Mouse (Mus musculus): ENCODE data around the gene 1110002E22Rik.

1110002E22Rik gene

GRCm38 (mm10) chr3:138065930-138066329 lies 1.1 kb downstream of the 1110002E22Rik start:
- DNase-seq = no peak

GRCm38 (mm10) chr3:138066348-138066856 lies 1.6 kb downstream of the 1110002E22Rik start:
- DNase-seq = no peak

GRCm38 (mm10) chr3:138067288-138067687 lies 2.4 kb downstream of the 1110002E22Rik start, which contains the start of gene Gm5105:
Gene Gm5105, minus strand, starts transcription at chr3:138067388.
- no peak for DNase-seq

GRCm38 (mm10) chr3:138068103-138068502 lies 3.3 kb downstream of the 1110002E22Rik start:
- no peak for DNase-seq

- DNase-seq = no peak
Observed at GRCm38 (mm10) chr3:138069756-138070511, 5.1 kb downstream of the 1110002E22Rik start.

- no peak for DNase-seq
Observed at GRCm38 (mm10) chr3:138071004-138071403, 6.2 kb downstream of the 1110002E22Rik start.

GRCm38 (mm10) chr3:138071476-138072073 lies 6.7 kb downstream of the 1110002E22Rik start:
- DNase-seq = no peak

GRCm38 (mm10) chr3:138074214-138074613 lies 9.4 kb downstream of the 1110002E22Rik start:
- DNase-seq = no peak

GRCm38 (mm10) chr3:138075209-138075608 lies 10.4 kb downstream of the 1110002E22Rik start:
- no peak for DNase-seq

- DNase-seq = no peak
Observed at GRCm38 (mm10) chr3:138077476-138078340, 12.9 kb downstream of the 1110002E22Rik start.

GRCm38 (mm10) chr3:138078701-138079100 lies 13.8 kb downstream of the 1110002E22Rik start:
- DNase-seq = no peak

GRCm38 (mm10) chr3:138083073-138083637 lies 18.3 kb downstream of the 1110002E22Rik start:
- no peak for DNase-seq

- DNase-seq = no peak
Observed at GRCm38 (mm10) chr3:138083896-138084295, 19.0 kb downstream of the 1110002E22Rik start.

- no peak for DNase-seq
Observed at GRCm38 (mm10) chr3:138095301-138095700, 30.4 kb downstream of the 1110002E22Rik start.

GRCm38 (mm10) chr3:138095718-138096117 lies 30.9 kb downstream of the 1110002E22Rik start:
- DNase-seq = no peak

- no peak for DNase-seq
Observed at GRCm38 (mm10) chr3:138096263-138097028, 31.6 kb downstream of the 1110002E22Rik start.

- no peak for DNase-seq
Observed at GRCm38 (mm10) chr3:138097718-138098117, 32.9 kb downstream of the 1110002E22Rik start.

GRCm38 (mm10) chr3:138101936-138102335 lies 37.1 kb downstream of the 1110002E22Rik start:
- DNase-seq = no peak

GRCm38 (mm10) chr3:138103690-138104089 lies 38.8 kb downstream of the 1110002E22Rik start:
- DNase-seq = no peak

- DNase-seq = no peak
Observed at GRCm38 (mm10) chr3:138105056-138105455, 40.2 kb downstream of the 1110002E22Rik start.

- DNase-seq = no peak
Observed at GRCm38 (mm10) chr3:138106887-138107286, 42.0 kb downstream of the 1110002E22Rik start.

Data from B cell, adult 2 months (primary cell).